Mouse (Mus musculus) olfactory bulb, adult 2 months (tissue): ENCODE data around the gene Ncln. TPM values are rescaled to one million over a fixed set of nuclear protein-coding genes. Genes with fewer than 3 reads are reported as not detected.
A peak's percentile ranks its signal among the peaks of the same experiment; 100 is the strongest.

Source experiments
- H3K27ac ChIP-seq: fragments of 200-500 bp; 2 replicates; pipeline ENCODE4 v1.5.1; 2012; ENCODE audit warnings: low read depth, low read length; ENCODE audit not compliant: insufficient read depth
- H3K4me1 ChIP-seq: fragments of 200-500 bp; 2 replicates; pipeline ENCODE4 v1.6.1; 2012; ENCODE audit warnings: low read length; ENCODE audit not compliant: control insufficient read depth, insufficient read depth
- H3K4me3 ChIP-seq: fragments of 200-500 bp; 2 replicates; pipeline ENCODE4 v1.5.1; 2012; ENCODE audit warnings: mild to moderate bottlenecking, low read depth, low read length, moderate library complexity; ENCODE audit not compliant: insufficient read depth
- CTCF ChIP-seq: fragments of 200-500 bp; IDR thresholded peaks from 2 replicates; pipeline ENCODE4 v1.5.1; 2012; ENCODE audit warnings: low read depth, mild to moderate bottlenecking, low read length, moderate library complexity; ENCODE audit not compliant: insufficient read depth
- POLR2A ChIP-seq: fragments of 200-500 bp; IDR thresholded peaks from 2 replicates; pipeline ENCODE4 v1.6.1; 2012; ENCODE audit warnings: mild to moderate bottlenecking, low read depth, low read length, moderate library complexity; ENCODE audit not compliant: insufficient read depth
- WGBS: fragments of 180-500 bp; shearing (Covaris S2); methylation state at CpG from one replicate; pipeline ENCODE4 v1.1.7; 2018; 5-methylcytosine and 5-hydroxymethylcytosine counted together
- polyA plus RNA-seq: library from polyadenylated mRNA; stranded (reverse); fragments of >200 nt; gene quantifications from 2 replicates; pipeline ENCODE4 v1.2.4, GENCODE M21; 2012; ENCODE audit warnings: low replicate concordance; ENCODE audit not compliant: missing spikeins, insufficient read depth, insufficient read length

Ncln gene
- polyA plus RNA-seq, result 181 TPM in 1 of 2 replicates, not detected in the other

GRCm38 (mm10) chr10:81496264-81496901 is at the start of gene Ncln:
Gene Ncln (minus strand): TSS chr10:81496392.
- TF ChIP-seq POLR2A (peak; percentile 71), CTCF (no peak)
- Histone ChIP-seq H3K27ac (peak within 1 kb of the TSS; percentile 92), H3K4me3 (peak within 1 kb of the TSS; percentile 78), H3K4me1 (peaks cover 21% of the 10 kb centered on the region)
- WGBS, result under 1% methylated on average over 45 of the region's 45 CpGs

DNA sequence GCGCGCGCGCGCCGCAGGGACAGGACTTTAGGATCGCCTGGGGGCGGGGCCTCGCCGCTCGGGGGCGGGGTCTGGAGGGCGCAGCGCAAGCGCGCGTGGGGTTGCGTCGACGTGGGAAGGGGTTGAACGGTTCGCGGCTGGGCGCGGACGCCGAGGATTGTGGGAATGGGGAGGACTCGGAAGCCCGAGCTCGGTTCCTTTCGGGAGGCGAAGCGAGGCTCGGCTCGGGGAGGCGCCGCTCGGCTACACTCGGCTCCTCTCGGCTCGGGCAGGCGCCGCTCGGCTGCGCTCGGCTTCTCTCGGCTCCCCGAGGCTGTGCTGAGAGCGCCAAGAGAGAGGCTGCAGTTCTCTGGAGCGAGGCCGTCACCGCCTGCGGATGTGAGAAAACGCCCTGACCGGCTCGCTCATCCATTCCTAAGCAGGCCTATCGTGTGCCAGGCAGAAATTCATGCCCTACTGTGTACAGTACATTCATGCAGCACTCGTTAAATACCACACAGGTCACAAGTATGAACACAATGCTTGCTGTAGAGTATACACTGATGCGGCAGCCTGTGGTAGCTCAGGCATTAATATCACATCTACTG is 49.1 kb upstream of the Ncln start, which contains the start of gene Gna11:
Gene Gna11, minus strand, starts transcription at position 30 of the 587 bp plus-strand sequence.
- 1% methylated on average over 59 of the region's 59 CpGs for WGBS
- peaks cover 35% of the 10 kb centered on the region for H3K4me1 ChIP-seq
- peak within 1 kb of the TSS; percentile 84 for H3K4me3 ChIP-seq
- TF ChIP-seq POLR2A, result peak; percentile 46
- TF ChIP-seq CTCF, result no peak
- peak within 1 kb of the TSS; percentile 91 for H3K27ac ChIP-seq

GRCm38 (mm10) chr10:81544296-81545160 is 48.3 kb upstream of the Ncln start:
- H3K27ac ChIP-seq, result peak overlapping the region; percentile 52; the same call in 1 of the 2 replicates
- H3K4me3 ChIP-seq, result peak overlapping the region; percentile 84
- peaks cover 40% of the 10 kb centered on the region for H3K4me1 ChIP-seq
- WGBS, result 1% methylated on average over 93 of the region's 93 CpGs
- TF ChIP-seq CTCF, result no peak
- TF ChIP-seq POLR2A, result peak; percentile 72

DNA sequence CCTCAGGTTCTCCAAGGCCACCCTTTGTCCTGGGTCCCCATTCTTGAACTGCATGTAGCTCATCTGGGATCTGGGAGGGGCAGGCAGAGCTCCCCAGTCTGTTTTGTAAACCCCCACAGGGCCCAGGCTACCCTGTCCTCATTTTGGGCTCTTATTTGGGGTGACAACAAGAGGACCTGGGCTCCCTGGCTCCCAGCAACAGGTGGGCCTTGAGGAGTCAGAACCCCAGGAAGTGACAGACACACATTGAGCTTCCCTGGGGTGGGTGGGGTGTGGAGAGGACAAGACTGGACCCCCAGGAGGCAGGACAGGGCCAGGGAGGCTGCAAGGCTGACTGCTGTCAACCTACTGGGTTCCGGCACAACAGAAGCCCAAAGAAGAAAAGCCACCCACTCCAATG is 47.4 kb upstream of the Ncln start:
- H3K4me1 ChIP-seq, result peaks cover 41% of the 10 kb centered on the region
- H3K27ac ChIP-seq, result no peak overlapping the region
- peak overlapping the region; percentile 84 for H3K4me3 ChIP-seq
- 39% methylated on average over 1 of the region's 1 CpGs for WGBS
- no peak for TF ChIP-seq CTCF
- TF ChIP-seq POLR2A, result no peak

- Histone ChIP-seq H3K4me1 (peaks cover 43% of the 10 kb centered on the region), H3K27ac (no peak overlapping the region), H3K4me3 (peak overlapping the region; percentile 84; the same call in 1 of the 2 replicates)
- no peak for TF ChIP-seq CTCF
- TF ChIP-seq POLR2A, result no peak
- 75% methylated on average over 7 of the region's 7 CpGs for WGBS
These were observed 46.7 kb upstream of the Ncln start for GRCm38 (mm10) chr10:81542727-81543460.

- WGBS, result 77% methylated on average over 10 of the region's 10 CpGs
- TF ChIP-seq CTCF (no peak), POLR2A (no peak)
- Histone ChIP-seq H3K4me1 (peaks cover 43% of the 10 kb centered on the region), H3K27ac (no peak overlapping the region; the same call in 1 of the 2 replicates), H3K4me3 (no peak overlapping the region)
These were observed 45.6 kb upstream of the Ncln start for GRCm38 (mm10) chr10:81541803-81542202.

DNA sequence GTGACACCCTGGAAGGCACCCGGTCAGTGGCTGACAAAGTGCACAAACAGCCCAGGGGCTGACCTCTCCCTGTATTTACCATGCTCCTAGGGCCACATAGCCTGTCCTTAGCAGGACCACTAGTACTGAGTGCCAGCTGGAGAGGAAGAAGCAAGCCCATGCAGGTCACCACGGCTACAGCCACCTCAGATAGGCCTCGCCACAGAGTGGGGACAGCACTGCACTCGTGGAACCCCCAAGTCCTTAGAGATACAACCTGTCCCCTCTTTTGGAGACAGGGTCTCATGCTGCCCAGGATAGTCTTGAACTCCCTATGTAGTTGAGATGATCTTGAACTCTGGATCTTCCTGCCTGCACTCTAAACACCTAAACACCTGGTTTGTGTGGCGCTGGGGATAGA is 45.2 kb upstream of the Ncln start:
- Histone ChIP-seq H3K4me1 (peaks cover 43% of the 10 kb centered on the region), H3K4me3 (no peak overlapping the region), H3K27ac (no peak overlapping the region)
- WGBS, result 76% methylated on average over 5 of the region's 5 CpGs
- TF ChIP-seq POLR2A, result no peak
- TF ChIP-seq CTCF, result no peak

DNA sequence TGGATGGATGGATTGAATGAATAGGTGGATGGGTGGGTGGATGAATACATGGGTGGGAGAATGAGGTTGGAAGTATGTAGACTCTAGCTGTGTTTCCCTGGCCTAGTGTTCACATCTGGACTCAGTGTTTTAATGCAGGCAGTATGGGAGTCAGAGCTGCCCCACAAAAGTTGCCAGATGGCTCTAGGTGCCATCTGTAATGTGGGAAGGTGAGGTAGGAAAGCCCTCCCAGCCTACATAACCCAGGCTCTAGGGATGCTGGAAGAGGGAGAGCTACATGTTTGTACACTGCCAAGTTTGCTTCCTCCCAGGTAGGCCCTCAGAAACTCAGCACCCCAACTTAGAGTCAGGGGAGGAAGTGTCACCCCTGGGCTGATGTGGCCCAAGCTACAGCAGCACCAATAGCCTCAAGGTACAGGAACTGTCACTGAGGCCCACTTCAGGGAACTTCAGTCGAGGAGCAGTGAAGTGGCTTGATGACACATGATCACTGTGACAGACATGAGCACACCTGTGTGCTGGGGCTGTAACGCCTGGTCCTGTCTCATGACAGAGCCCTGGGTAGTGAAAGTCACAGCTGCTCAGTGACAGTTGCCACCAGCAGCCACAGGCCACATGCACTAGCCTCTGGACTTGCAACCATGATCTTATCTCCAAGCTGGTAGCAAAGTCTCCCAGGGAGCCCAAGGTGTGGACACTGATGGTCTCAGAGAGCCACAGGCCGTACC is 42.3 kb upstream of the Ncln start:
- 92% methylated on average over 3 of the region's 3 CpGs for WGBS
- no peak for TF ChIP-seq CTCF
- TF ChIP-seq POLR2A, result no peak
- no peak overlapping the region for H3K4me3 ChIP-seq
- no peak overlapping the region for H3K27ac ChIP-seq
- peaks cover 51% of the 10 kb centered on the region for H3K4me1 ChIP-seq
